ENCODE assay signal across 18 mouse cellular contexts in the genomic region with DNA sequence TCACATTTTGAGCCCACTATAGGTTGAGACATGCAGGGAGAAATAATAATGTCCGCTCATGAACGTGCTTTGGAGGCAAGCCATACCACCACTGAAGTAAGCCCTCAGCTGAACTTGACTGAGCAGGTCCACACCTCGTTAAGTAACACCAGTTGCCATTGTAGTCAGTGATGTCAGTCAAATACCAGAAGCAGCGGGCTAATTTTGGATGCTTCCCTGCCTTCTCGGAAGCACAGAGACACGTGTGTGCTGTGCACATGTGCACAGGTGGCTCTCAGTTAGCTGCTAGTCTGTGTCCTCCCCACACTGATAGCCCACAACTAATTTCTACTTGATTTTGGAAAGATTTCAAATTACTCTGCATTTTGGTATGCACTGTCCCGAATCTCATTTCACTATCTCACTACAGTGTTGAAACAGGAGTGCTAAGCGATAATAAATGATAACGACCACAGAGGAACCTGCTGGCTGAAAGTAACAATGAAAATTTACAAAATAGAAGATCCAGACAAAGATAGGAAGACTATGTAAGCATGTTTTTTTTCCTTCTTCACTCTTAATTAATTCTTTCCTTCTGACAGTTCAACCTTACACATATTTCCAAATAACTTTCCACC.
DNase-seq lines count a peak whose midpoint lies in the region; ATAC-seq and TF ChIP-seq lines count a peak whose summit lies in the region.
"Had no signal": no experiment of that assay in that cellular context is flagged by ENCODE, and none has a peak within 500 bp of the region (broad histone marks: within the 10 kb centered on the region; RNA-seq: fewer than 3 reads in every experiment).

No protein-coding gene starts in this region.

- no peaks in the 10 kb centered on the region for H3K36me3 ChIP-seq in heart, postnatal 0 days (replicated peaks; ENCODE audit: control insufficient read depth, insufficient read depth, low read length)
- H3K36me3 ChIP-seq in CH12.LX (replicated peaks in 1 of 2; ENCODE audit: control insufficient read depth in 1 of 2, insufficient read depth in 1 of 2, low read length in 1 of 2) (no peaks in the 10 kb centered on the region), MEL (ENCODE audit: control insufficient read depth in 1 of 2, insufficient read depth in 2 of 2, low read length in 2 of 2) (peaks cover 0 to 22% of the 10 kb centered on the region in 2 experiments; a peak in 2 of 4 replicates)
- no peaks in the 10 kb centered on the region for H3K36me3 ChIP-seq in midbrain, embryonic 10.5 days
- H3K36me3 ChIP-seq: embryonic facial prominence, embryonic 10.5 days; hindbrain, embryonic 13.5 days had no signal

- no peak for TF ChIP-seq RAD21 in CH12.LX (IDR thresholded peaks at IDR 0.05; ENCODE audit: low read depth, low read length)
- no peak for TF ChIP-seq RAD21 in MEL (IDR thresholded peaks at IDR 0.05; ENCODE audit: low read depth, low read length)

- WGBS in heart, postnatal 0 days, result 30% methylated on average over 9 of the region's 9 CpGs
- 85% methylated on average over 9 of the region's 9 CpGs for WGBS in midbrain, embryonic 10.5 days

- DNase-seq in heart, postnatal 0 days (ENCODE audit: low spot score), result peak; percentile 50
- no peak for DNase-seq in heart, postnatal 25 days (ENCODE audit: low spot score)
- DNase-seq in CH12.LX (ENCODE audit: extremely low read depth) (no peak), MEL (ENCODE audit: low read depth, low spot score) (peak; percentile 50)
- no peak for DNase-seq in midbrain, embryonic 10.5 days (ENCODE audit: low spot score)
- DNase-seq in ovary, adult 18-20 months (ENCODE audit: low spot score), result no peak
- DNase-seq: adrenal gland, adult 8-10 months; adrenal gland, postnatal 36 days; cerebellum, adult 2 months; forebrain, postnatal 0 days; gastrocnemius, postnatal 14 days; kidney, adult 11 months had no signal

- no peak overlapping the region for H3K4me3 ChIP-seq in heart, postnatal 0 days (ENCODE audit: low read depth, low read length)
- H3K4me3 ChIP-seq in CH12.LX (replicated peaks in 1 of 3; ENCODE audit: low read depth in 2 of 3, low read length in 2 of 3, poor library complexity in 1 of 3) (no peak overlapping the region), MEL (ENCODE audit: control insufficient read depth in 1 of 2, insufficient read depth in 1 of 2, low read depth in 2 of 2, low read length in 2 of 2) (peak overlapping the region; percentile 16 to 25)
- H3K4me3 ChIP-seq in midbrain, embryonic 10.5 days, result no peak overlapping the region
- H3K4me3 ChIP-seq: embryonic facial prominence, embryonic 10.5 days; forebrain, embryonic 13.5 days; heart, adult 2 months; hindbrain, embryonic 13.5 days had no signal

- in situ Hi-C loops in CH12.LX (cut with MboI; ENCODE audit: low pct_ligation_motif_present, low pct_unique_long_range_greater_than_20kb, low sequenced_read_pairs), result loop anchor here (10.0 to 25.0 kb wide), 3 partner anchors 242 to 699 kb away; no protein-coding TSS in a partner anchor

- H3K79me2 ChIP-seq in CH12.LX (replicated peaks; ENCODE audit: control insufficient read depth, extremely low read depth, insufficient read depth, poor library complexity, severe bottlenecking), result no peaks in the 10 kb centered on the region
- H3K79me2 ChIP-seq in MEL (ENCODE audit: control insufficient read depth, insufficient read depth, low read length, poor library complexity), result no peaks in the 10 kb centered on the region; the same call in 1 of the 2 replicates

- no peaks in the 10 kb centered on the region for H3K9me3 ChIP-seq in heart, postnatal 0 days (replicated peaks; ENCODE audit: control insufficient read depth, low read length)
- no peaks in the 10 kb centered on the region for H3K9me3 ChIP-seq in CH12.LX (replicated peaks; ENCODE audit: low read length)
- H3K9me3 ChIP-seq in MEL (replicated peaks; ENCODE audit: insufficient read depth, low read length), result no peaks in the 10 kb centered on the region
- no peaks in the 10 kb centered on the region for H3K9me3 ChIP-seq in midbrain, embryonic 10.5 days (replicated peaks)
- H3K9me3 ChIP-seq: embryonic facial prominence, embryonic 10.5 days; forebrain, embryonic 13.5 days; hindbrain, embryonic 13.5 days had no signal

- intact Hi-C loops in heart, postnatal 25 days (cut with DNase I), result loop anchor here (5.0 kb wide), 1 partner anchor 247 kb away; no protein-coding TSS in a partner anchor

- dilution Hi-C loops in CH12.LX (cut with MboI; ENCODE audit: extremely low pct_ligation_motif_present, extremely low pct_unique_long_range_greater_than_20kb, low sequenced_read_pairs), result no loop called here

- H3K27me3 ChIP-seq in heart, postnatal 0 days (ENCODE audit: control insufficient read depth, insufficient read depth, low read length), result no peaks in the 10 kb centered on the region
- H3K27me3 ChIP-seq in CH12.LX (replicated peaks) (no peaks in the 10 kb centered on the region), MEL (ENCODE audit: control insufficient read depth in 1 of 2, insufficient read depth in 2 of 2, low read length in 2 of 2) (no peaks in the 10 kb centered on the region)
- peaks cover 6% of the 10 kb centered on the region for H3K27me3 ChIP-seq in midbrain, embryonic 10.5 days (ENCODE audit: low read depth, poor library complexity, severe bottlenecking)
- H3K27me3 ChIP-seq: hindbrain, embryonic 13.5 days had no signal

- peaks cover 6% of the 10 kb centered on the region for H3K4me1 ChIP-seq in heart, postnatal 0 days (ENCODE audit: control insufficient read depth, insufficient read depth)
- H3K4me1 ChIP-seq in CH12.LX (ENCODE audit: control insufficient read depth in 1 of 2, insufficient read depth in 2 of 2), result peaks cover 6 to 35% of the 10 kb centered on the region in 2 experiments
- H3K4me1 ChIP-seq in MEL (ENCODE audit: control insufficient read depth in 1 of 2, insufficient read depth in 2 of 2, low read length in 2 of 2), result peaks cover 18 to 21% of the 10 kb centered on the region in 2 experiments
- peaks cover 11% of the 10 kb centered on the region for H3K4me1 ChIP-seq in midbrain, embryonic 10.5 days

- ATAC-seq in heart, postnatal 0 days (ENCODE audit: insufficient read depth, low read depth), result peak; percentile 66
- ATAC-seq in megakaryocyte progenitor cell, adult 5-6 weeks (replicated peaks; ENCODE audit: poor library complexity), result 0 out of 2 replicates have a peak, but pooled peaks have one; percentile 2
- ATAC-seq: forebrain, embryonic 13.5 days; forebrain, postnatal 0 days; hindbrain, postnatal 0 days had no signal

- TF ChIP-seq POLR2A in CH12.LX (IDR thresholded peaks at IDR 0.05; ENCODE audit: low read depth, low read length) (no peak), MEL (IDR thresholded peaks at IDR 0.05; ENCODE audit: control insufficient read depth in 1 of 2, insufficient read depth in 1 of 2, low read depth in 1 of 2, low read length in 2 of 2, poor library complexity in 1 of 2) (no peak)

- no peak overlapping the region for H3K4me2 ChIP-seq in heart, postnatal 0 days (ENCODE audit: low read depth, low read length)
- no peak overlapping the region for H3K4me2 ChIP-seq in CH12.LX (ENCODE audit: insufficient read depth, low read depth, poor library complexity, severe bottlenecking)
- H3K4me2 ChIP-seq: forebrain, embryonic 13.5 days; hindbrain, embryonic 13.5 days had no signal

- no peak overlapping the region for H3K27ac ChIP-seq in heart, postnatal 0 days (ENCODE audit: low read depth)
- H3K27ac ChIP-seq in CH12.LX (ENCODE audit: insufficient read depth, low read depth), result no peak overlapping the region
- no peak overlapping the region for H3K27ac ChIP-seq in MEL (ENCODE audit: control insufficient read depth, low read depth, low read length)
- H3K27ac ChIP-seq in midbrain, embryonic 10.5 days (replicated peaks), result no peak overlapping the region
- H3K27ac ChIP-seq: embryonic facial prominence, embryonic 10.5 days; forebrain, embryonic 13.5 days; heart, adult 2 months; hindbrain, embryonic 13.5 days; hindbrain, postnatal 0 days had no signal

- no peak overlapping the region for H3K9ac ChIP-seq in heart, postnatal 0 days (replicated peaks; ENCODE audit: low read depth, low read length)
- no peak overlapping the region for H3K9ac ChIP-seq in CH12.LX (ENCODE audit: insufficient read depth, low read depth)
- H3K9ac ChIP-seq in MEL (ENCODE audit: control insufficient read depth, low read depth, low read length, poor library complexity, severe bottlenecking), result no peak overlapping the region
- H3K9ac ChIP-seq: forebrain, embryonic 13.5 days; forebrain, postnatal 0 days; hindbrain, embryonic 13.5 days had no signal

- no peak for TF ChIP-seq EP300 in heart, postnatal 0 days (IDR thresholded peaks at IDR 0.05; ENCODE audit: low read depth)
- TF ChIP-seq EP300 in CH12.LX (IDR thresholded peaks at IDR 0.05; ENCODE audit: low read length) (no peak), MEL (IDR thresholded peaks at IDR 0.05; ENCODE audit: low read depth in 1 of 2, low read length in 2 of 2) (peak; percentile 66 to 67)

- TF ChIP-seq CTCF in heart, postnatal 0 days (IDR thresholded peaks at IDR 0.05; ENCODE audit: low read depth), result no peak
- TF ChIP-seq CTCF in CH12.LX (conservative IDR thresholded peaks at IDR 0.05 in 1 of 2, IDR thresholded peaks at IDR 0.05 in 1 of 2; ENCODE audit: low read depth in 2 of 2, low read length in 2 of 2), result no peak
- no peak for TF ChIP-seq CTCF in MEL (IDR thresholded peaks at IDR 0.05 in 2 of 3, conservative IDR thresholded peaks at IDR 0.05 in 1 of 3; ENCODE audit: control insufficient read depth in 1 of 3, insufficient read depth in 1 of 3, low read depth in 2 of 3, low read length in 3 of 3, poor library complexity in 1 of 3, severe bottlenecking in 1 of 3)

TF ChIP-seq in CH12.LX, 34 proteins besides CTCF, POLR2A, EP300 and RAD21 (continues in another document):
- no peak for TF ChIP-seq ELF1 (IDR thresholded peaks at IDR 0.05; ENCODE audit: low read depth, low read length)
- TF ChIP-seq ETS1 (conservative IDR thresholded peaks at IDR 0.05; ENCODE audit: low read depth, low read length), result 0 out of 2 replicates have a peak, but pooled peaks have one; percentile 35
- TF ChIP-seq MYC (IDR thresholded peaks at IDR 0.05; ENCODE audit: low read depth, low read length), result 0 out of 2 replicates have a peak, but pooled peaks have one; percentile 27
- no peak for TF ChIP-seq ZC3H11A (IDR thresholded peaks at IDR 0.05; ENCODE audit: low read depth, low read length)
- TF ChIP-seq KAT2A (IDR thresholded peaks at IDR 0.05; ENCODE audit: insufficient replicate concordance, low read length), result no peak

TF ChIP-seq in MEL, 35 proteins besides CTCF, POLR2A, EP300 and RAD21 (continues in another document):
- TF ChIP-seq TCF12 (IDR thresholded peaks at IDR 0.05; ENCODE audit: low read depth, low read length) (peak; percentile 73), SIN3A (IDR thresholded peaks at IDR 0.05; ENCODE audit: low read length) (0 out of 2 replicates have a peak, but pooled peaks have one; percentile 31), USF1 (IDR thresholded peaks at IDR 0.05; ENCODE audit: low read depth, low read length) (peak; percentile 43; the same call in 1 of the 2 replicates), E2F4 (IDR thresholded peaks at IDR 0.05; ENCODE audit: borderline replicate concordance, low read depth, low read length) (no peak), BHLHE40 (IDR thresholded peaks at IDR 0.05; ENCODE audit: borderline replicate concordance, low read depth, low read length) (0 out of 2 replicates have a peak, but pooled peaks have one; percentile 32), MXI1 (IDR thresholded peaks at IDR 0.05; ENCODE audit: low read depth, low read length) (peak; percentile 89)

Comparison
In these comparisons a context has a peak if more than half of its experiments do, and no peak if none do; other contexts are left out.
1. DNase-seq: peak in heart, postnatal 0 days (single experiment) and MEL (single experiment); none in heart, postnatal 25 days (single experiment), CH12.LX (single experiment), midbrain, embryonic 10.5 days (single experiment) and ovary, adult 18-20 months (single experiment).
2. H3K4me3 ChIP-seq: peak in MEL (2 of 2); none in heart, postnatal 0 days (single experiment), CH12.LX (0 of 3) and midbrain, embryonic 10.5 days (single experiment).